Mouse (Mus musculus): Measurements from ENCODE around the gene Zfp946. TPM values are rescaled to one million over a fixed set of nuclear protein-coding genes. Genes with fewer than 3 reads are reported as not detected.

Zfp946 gene
- 36.4 and 37.8 TPM in 2 replicates for polyA plus RNA-seq (2015; fragmentation: Nextera tagmentation; extraction: Ambion mirVana)

GRCm38 (mm10) chr17:22423952-22424617, at the start of gene Zfp946:
Gene Zfp946 (plus strand): TSS chr17:22424222.
- no peaks in the 10 kb centered on the region for H3K27me3 ChIP-seq
- H3K36me3 ChIP-seq (ENCODE audit: poor library complexity, severe bottlenecking) = no peaks in the 10 kb centered on the region
- H3K4me1 ChIP-seq = peaks cover 15% of the 10 kb centered on the region
- peak; percentile 98 for ATAC-seq
- peak within 1 kb of the TSS; percentile 57 for H3K4me3 ChIP-seq
- peak within 1 kb of the TSS; percentile 65 for H3K4me2 ChIP-seq
- H3K27ac ChIP-seq = peak within 1 kb of the TSS; percentile 73
- no peaks in the 10 kb centered on the region for H3K9me3 ChIP-seq (replicated peaks)
- 0% methylated on average over 29 of the region's 29 CpGs for WGBS
- H3K9ac ChIP-seq = peak within 1 kb of the TSS; percentile 72

- no peak for ATAC-seq
Observed at GRCm38 (mm10) chr17:22410756-22411155, 13.3 kb upstream of the Zfp946 start.

GRCm38 (mm10) chr17:22417510-22417909, 6.5 kb upstream of the Zfp946 start:
- peak; percentile 61; the same call in 1 of the 2 replicates for ATAC-seq
- no peaks in the 10 kb centered on the region for H3K27me3 ChIP-seq
- no peaks in the 10 kb centered on the region for H3K36me3 ChIP-seq (ENCODE audit: poor library complexity, severe bottlenecking)
- WGBS = 0% methylated on average over 3 of the region's 3 CpGs
- H3K4me1 ChIP-seq = no peaks in the 10 kb centered on the region
- H3K9ac ChIP-seq = no peak overlapping the region
- no peak overlapping the region for H3K4me3 ChIP-seq
- H3K9me3 ChIP-seq (replicated peaks) = no peaks in the 10 kb centered on the region
- H3K27ac ChIP-seq = no peak overlapping the region
- H3K4me2 ChIP-seq = no peak overlapping the region

More at GRCm38 (mm10) chr17:22410756-22411155, 13.3 kb upstream of the Zfp946 start:
- Histone ChIP-seq H3K9ac (no peak overlapping the region), H3K36me3 (ENCODE audit: poor library complexity, severe bottlenecking) (no peaks in the 10 kb centered on the region), H3K27me3 (no peaks in the 10 kb centered on the region), H3K4me1 (no peaks in the 10 kb centered on the region), H3K9me3 (replicated peaks) (no peaks in the 10 kb centered on the region), H3K27ac (no peak overlapping the region), H3K4me3 (no peak overlapping the region), H3K4me2 (no peak overlapping the region)
- 81% methylated on average over 2 of the region's 2 CpGs for WGBS

GRCm38 (mm10) chr17:22424636-22425354, 773 bp downstream of the Zfp946 start:
- Histone ChIP-seq H3K9me3 (replicated peaks) (no peaks in the 10 kb centered on the region), H3K27ac (peak overlapping the region; percentile 73), H3K4me3 (peak overlapping the region; percentile 57), H3K36me3 (ENCODE audit: poor library complexity, severe bottlenecking) (no peaks in the 10 kb centered on the region), H3K4me1 (peaks cover 15% of the 10 kb centered on the region), H3K9ac (peak overlapping the region; percentile 72), H3K27me3 (no peaks in the 10 kb centered on the region), H3K4me2 (peak overlapping the region; percentile 65)
- no peak; the same call in 1 of the 2 replicates for ATAC-seq
- 2% methylated on average over 12 of the region's 12 CpGs for WGBS

- Histone ChIP-seq H3K9ac (no peak overlapping the region), H3K27me3 (no peaks in the 10 kb centered on the region), H3K4me3 (no peak overlapping the region), H3K27ac (no peak overlapping the region), H3K9me3 (replicated peaks) (peaks cover 12% of the 10 kb centered on the region), H3K36me3 (ENCODE audit: poor library complexity, severe bottlenecking) (peaks cover 46% of the 10 kb centered on the region), H3K4me2 (no peak overlapping the region), H3K4me1 (no peaks in the 10 kb centered on the region)
- WGBS = 93% methylated on average over 3 of the region's 3 CpGs
- ATAC-seq = no peak
Observed at GRCm38 (mm10) chr17:22447684-22448083, 23.7 kb downstream of the Zfp946 start.

- peaks cover 17% of the 10 kb centered on the region for H3K9me3 ChIP-seq (replicated peaks)
Observed at GRCm38 (mm10) chr17:22497120-22497519, 73.1 kb downstream of the Zfp946 start.

More at GRCm38 (mm10) chr17:22497120-22497519, 73.1 kb downstream of the Zfp946 start:
- 80% methylated on average over 4 of the region's 4 CpGs for WGBS
- no peak for ATAC-seq
- no peaks in the 10 kb centered on the region for H3K27me3 ChIP-seq
- no peak overlapping the region for H3K9ac ChIP-seq
- no peaks in the 10 kb centered on the region for H3K36me3 ChIP-seq (ENCODE audit: poor library complexity, severe bottlenecking)
- H3K4me3 ChIP-seq = no peak overlapping the region
- no peaks in the 10 kb centered on the region for H3K4me1 ChIP-seq
- no peak overlapping the region for H3K4me2 ChIP-seq
- H3K27ac ChIP-seq = no peak overlapping the region

Other genes with a start within 250 kb of the Zfp946 start
- gene Zfp994, start 198.6 kb upstream of the Zfp946 start, polyA plus RNA-seq (2015; fragmentation: Nextera tagmentation; extraction: Ambion mirVana) = 3.4 and 3.9 TPM in 2 replicates
- 10.9 and 13.1 TPM in 2 replicates for gene CT030661.1, start 109.4 kb upstream of the Zfp946 start, polyA plus RNA-seq (2015; fragmentation: Nextera tagmentation; extraction: Ambion mirVana)
- gene Zfp944, start 62.8 kb upstream of the Zfp946 start, polyA plus RNA-seq (2015; fragmentation: Nextera tagmentation; extraction: Ambion mirVana) = 16.3 and 17.6 TPM in 2 replicates
- 9.5 and 10.6 TPM in 2 replicates for gene Zfp758, start 62.8 kb upstream of the Zfp946 start, polyA plus RNA-seq (2015; fragmentation: Nextera tagmentation; extraction: Ambion mirVana)
- not detected in 2 replicates for gene Vmn2r111, start 149.3 kb downstream of the Zfp946 start, polyA plus RNA-seq (2015; fragmentation: Nextera tagmentation; extraction: Ambion mirVana)
- not detected in 2 replicates for gene Vmn2r112, start 176.7 kb downstream of the Zfp946 start, polyA plus RNA-seq (2015; fragmentation: Nextera tagmentation; extraction: Ambion mirVana)

All from forebrain, embryonic 13.5 days (tissue).